21 mouse cellular contexts compared by ENCODE assay signal in genomic region chr4:63158192-63158591, GRCm38 (mm10). TPM values are rescaled to one million over a fixed set of nuclear protein-coding genes. Genes with fewer than 3 reads are reported as not detected.
A peak's percentile ranks its signal among the peaks of the same experiment; 100 is the strongest.
DNase-seq lines count a peak whose midpoint lies in the region; ATAC-seq and TF ChIP-seq lines count a peak whose summit lies in the region.
"Had no signal": no experiment of that assay in that cellular context is flagged by ENCODE, and none has a peak within 500 bp of the region (broad histone marks: within the 10 kb centered on the region; RNA-seq: fewer than 3 reads in every experiment).

No protein-coding gene starts in this region.

- peaks cover 2% of the 10 kb centered on the region; the same call in 1 of the 2 replicates for H3K4me1 ChIP-seq in kidney, embryonic 14.5 days (ENCODE audit: control insufficient read depth, insufficient read depth, low read length)
- peaks cover 3% of the 10 kb centered on the region for H3K4me1 ChIP-seq in lung, embryonic 15.5 days
- 0 out of 2 replicates have a peak, but pooled peaks cover 9% of the 10 kb centered on the region for H3K4me1 ChIP-seq in stomach, embryonic 15.5 days
- no peaks in the 10 kb centered on the region for H3K4me1 ChIP-seq in stomach, postnatal 0 days (replicated peaks; ENCODE audit: control insufficient read depth, insufficient read depth)
- H3K4me1 ChIP-seq: heart, embryonic 15.5 days; midbrain, embryonic 12.5 days had no signal

- TF ChIP-seq EP300 in stomach, postnatal 0 days (optimal IDR thresholded peaks at IDR 0.05): no peak

- H3K4me2 ChIP-seq in kidney, embryonic 14.5 days (replicated peaks; ENCODE audit: low read depth, low read length): no peak overlapping the region
- H3K4me2 ChIP-seq in lung, embryonic 15.5 days: no peak overlapping the region
- H3K4me2 ChIP-seq in stomach, embryonic 15.5 days: no peak overlapping the region
- H3K4me2 ChIP-seq in stomach, postnatal 0 days (replicated peaks; ENCODE audit: low read depth): no peak overlapping the region
- H3K4me2 ChIP-seq: heart, embryonic 15.5 days; hindbrain, embryonic 15.5 days; midbrain, embryonic 12.5 days had no signal

- H3K27ac ChIP-seq in kidney, embryonic 14.5 days (ENCODE audit: low read depth, low read length): no peak overlapping the region
- H3K27ac ChIP-seq in lung, embryonic 15.5 days: peak overlapping the region; percentile 15; the same call in 1 of the 2 replicates
- peak overlapping the region; percentile 8; the same call in 1 of the 2 replicates for H3K27ac ChIP-seq in stomach, embryonic 15.5 days
- no peak overlapping the region for H3K27ac ChIP-seq in stomach, postnatal 0 days (replicated peaks)
- H3K27ac ChIP-seq: gastrocnemius, adult 2 months; heart, embryonic 15.5 days; hindbrain, embryonic 15.5 days; left cerebral cortex, adult 2 months; midbrain, embryonic 12.5 days had no signal

- no peak for ATAC-seq in kidney, embryonic 14.5 days (ENCODE audit: low FRiP score, low TSS enrichment)
- no peak for ATAC-seq in lung, embryonic 15.5 days (ENCODE audit: borderline replicate concordance, extremely low read depth, low FRiP score, low TSS enrichment)
- ATAC-seq in stomach, embryonic 15.5 days (ENCODE audit: insufficient read depth, low FRiP score, low read depth): no peak
- no peak for ATAC-seq in stomach, postnatal 0 days (ENCODE audit: low FRiP score, low TSS enrichment)

- no peaks in the 10 kb centered on the region for H3K9me3 ChIP-seq in kidney, embryonic 14.5 days (ENCODE audit: control insufficient read depth, low read length)
- no peaks in the 10 kb centered on the region for H3K9me3 ChIP-seq in lung, embryonic 15.5 days
- H3K9me3 ChIP-seq in stomach, embryonic 15.5 days: no peaks in the 10 kb centered on the region
- H3K9me3 ChIP-seq in stomach, postnatal 0 days (ENCODE audit: control insufficient read depth, low read length): no peaks in the 10 kb centered on the region
- H3K9me3 ChIP-seq: heart, embryonic 15.5 days; hindbrain, embryonic 15.5 days; midbrain, embryonic 12.5 days had no signal

- WGBS in kidney, embryonic 14.5 days: 83% methylated on average over 7 of the region's 7 CpGs
- 85% methylated on average over 7 of the region's 7 CpGs for WGBS in lung, embryonic 15.5 days
- 84% methylated on average over 7 of the region's 7 CpGs for WGBS in stomach, embryonic 15.5 days
- WGBS in stomach, postnatal 0 days: 88% methylated on average over 7 of the region's 7 CpGs

- H3K9ac ChIP-seq in kidney, embryonic 14.5 days (ENCODE audit: low read depth, low read length): no peak overlapping the region
- H3K9ac ChIP-seq in lung, embryonic 15.5 days: no peak overlapping the region
- H3K9ac ChIP-seq in stomach, embryonic 15.5 days: no peak overlapping the region
- H3K9ac ChIP-seq in stomach, postnatal 0 days (ENCODE audit: low read length): no peak overlapping the region
- H3K9ac ChIP-seq: heart, embryonic 15.5 days; hindbrain, embryonic 15.5 days; midbrain, embryonic 12.5 days had no signal

- no peak for TF ChIP-seq CTCF in stomach, postnatal 0 days (IDR thresholded peaks at IDR 0.05; ENCODE audit: low read depth)

- no peaks in the 10 kb centered on the region for H3K27me3 ChIP-seq in kidney, embryonic 14.5 days (ENCODE audit: control insufficient read depth, insufficient read depth, low read length)
- H3K27me3 ChIP-seq in lung, embryonic 15.5 days: no peaks in the 10 kb centered on the region
- no peaks in the 10 kb centered on the region for H3K27me3 ChIP-seq in stomach, embryonic 15.5 days (replicated peaks)
- H3K27me3 ChIP-seq in stomach, postnatal 0 days (ENCODE audit: control insufficient read depth, insufficient read depth, low read length): no peaks in the 10 kb centered on the region
- H3K27me3 ChIP-seq: hindbrain, embryonic 15.5 days; midbrain, embryonic 12.5 days; Patski had no signal

- peak; percentile 47 for DNase-seq in kidney, adult 18-20 months
- no peak for DNase-seq in lung, postnatal 14 days
- DNase-seq in stomach, postnatal 0 days (ENCODE audit: low spot score): no peak
- peak; percentile 21 for DNase-seq in yolk sac, embryonic 10.5 days (ENCODE audit: low spot score)
- DNase-seq in adrenal gland, adult (ENCODE audit: inconsistent age in 2 of 2, low spot score in 1 of 2): no peak

- no peaks in the 10 kb centered on the region for H3K36me3 ChIP-seq in kidney, embryonic 14.5 days (ENCODE audit: control insufficient read depth, insufficient read depth, low read length)
- H3K36me3 ChIP-seq in lung, embryonic 15.5 days: no peaks in the 10 kb centered on the region
- H3K36me3 ChIP-seq in stomach, embryonic 15.5 days: no peaks in the 10 kb centered on the region
- H3K36me3 ChIP-seq in stomach, postnatal 0 days (ENCODE audit: control insufficient read depth, insufficient read depth, low read length): no peaks in the 10 kb centered on the region
- H3K36me3 ChIP-seq: G1E; heart, embryonic 15.5 days; hindbrain, embryonic 15.5 days; midbrain, embryonic 12.5 days had no signal

- H3K4me3 ChIP-seq in kidney, embryonic 14.5 days (ENCODE audit: low read length): no peak overlapping the region
- H3K4me3 ChIP-seq in lung, embryonic 15.5 days: no peak overlapping the region
- no peak overlapping the region for H3K4me3 ChIP-seq in stomach, embryonic 15.5 days (replicated peaks)
- no peak overlapping the region for H3K4me3 ChIP-seq in stomach, postnatal 0 days (ENCODE audit: low read depth, low read length)
- H3K4me3 ChIP-seq: gastrocnemius, adult 2 months; heart, embryonic 15.5 days; hindbrain, embryonic 15.5 days; left cerebral cortex, adult 2 months; midbrain, embryonic 12.5 days; myocyte had no signal

RNA-seq across cellular contexts. Expression of gene Ambp, which starts 3.6 kb away (rescaled TPM):
- 1.2 and 1.6 TPM in 2 replicates for polyA plus RNA-seq in kidney, embryonic 14.5 days (2014; fragmentation: Nextera tagmentation; extraction: Ambion mirVana)
- polyA plus RNA-seq in lung, embryonic 15.5 days (2015; fragmentation: Nextera tagmentation; extraction: Ambion mirVana): 1.6 and 7.5 TPM in 2 replicates
- 156 and 167 TPM in 2 replicates for polyA plus RNA-seq in stomach, embryonic 15.5 days (2015; fragmentation: Nextera tagmentation; extraction: Ambion mirVana)
- 8.2 and 10.6 TPM in 2 replicates for polyA plus RNA-seq in stomach, postnatal 0 days (2015; fragmentation: Nextera tagmentation; extraction: Ambion mirVana)
- polyA plus RNA-seq: cerebellum, adult 2 months; forebrain, embryonic 14.5 days; G1E; midbrain, embryonic 12.5 days; myocyte had no signal

RNA-seq across cellular contexts. Expression of gene Kif12, which starts 13.7 kb away (rescaled TPM):
- 60.0 and 70.3 TPM in 2 replicates for polyA plus RNA-seq in kidney, embryonic 14.5 days (2014; fragmentation: Nextera tagmentation; extraction: Ambion mirVana)
- 8.3 and 9.2 TPM in 2 replicates for polyA plus RNA-seq in lung, embryonic 15.5 days (2015; fragmentation: Nextera tagmentation; extraction: Ambion mirVana)
- polyA plus RNA-seq in stomach, embryonic 15.5 days (2015; fragmentation: Nextera tagmentation; extraction: Ambion mirVana): 31.6 and 39.0 TPM in 2 replicates
- 4.0 and 4.7 TPM in 2 replicates for polyA plus RNA-seq in stomach, postnatal 0 days (2015; fragmentation: Nextera tagmentation; extraction: Ambion mirVana)
- polyA plus RNA-seq: cerebellum, adult 2 months; embryonic facial prominence, embryonic 14.5 days; forebrain, embryonic 14.5 days; frontal cortex, adult 2 months; G1E; midbrain, embryonic 12.5 days; myocyte; urinary bladder, adult 2 months had no signal

RNA-seq across cellular contexts. Expression of gene Col27a1, which starts 55.6 kb away (rescaled TPM):
- 8.8 and 10.6 TPM in 2 replicates for polyA plus RNA-seq in kidney, embryonic 14.5 days (2014; fragmentation: Nextera tagmentation; extraction: Ambion mirVana)
- 20.2 and 20.3 TPM in 2 replicates for polyA plus RNA-seq in lung, embryonic 15.5 days (2015; fragmentation: Nextera tagmentation; extraction: Ambion mirVana)
- polyA plus RNA-seq in stomach, embryonic 15.5 days (2015; fragmentation: Nextera tagmentation; extraction: Ambion mirVana): 17.4 and 18.6 TPM in 2 replicates
- 5.3 and 6.2 TPM in 2 replicates for polyA plus RNA-seq in stomach, postnatal 0 days (2015; fragmentation: Nextera tagmentation; extraction: Ambion mirVana)
- polyA plus RNA-seq: G1E had no signal

Comparison
In these comparisons a context has a peak if more than half of its experiments do, and no peak if none do; other contexts are left out.
1. H3K27ac ChIP-seq: peak in lung, embryonic 15.5 days (single experiment) and stomach, embryonic 15.5 days (single experiment); none in kidney, embryonic 14.5 days (single experiment) and stomach, postnatal 0 days (single experiment).
2. RNA of gene Ambp, which starts 3.6 kb away (polyA plus RNA-seq): 156 to 167 TPM in stomach, embryonic 15.5 days; 8.2 to 10.6 TPM in stomach, postnatal 0 days, 1.6 to 7.5 TPM in lung, embryonic 15.5 days and 1.2 to 1.6 TPM in kidney, embryonic 14.5 days; every median in the first group is over 10 times any median in the second.
3. DNase-seq: peak in kidney, adult 18-20 months (single experiment) and yolk sac, embryonic 10.5 days (single experiment); none in lung, postnatal 14 days (single experiment), stomach, postnatal 0 days (single experiment) and adrenal gland, adult (0 of 2).